In genomic region chr1:40033743-40034420, GRCm38 (mm10) we compare ENCODE assay signal across 18 mouse cellular contexts. TPM values are rescaled to one million over a fixed set of nuclear protein-coding genes. Genes with fewer than 3 reads are reported as not detected.
DNase-seq lines count a peak whose midpoint lies in the region; ATAC-seq and TF ChIP-seq lines count a peak whose summit lies in the region.
"Had no signal": no experiment of that assay in that cellular context is flagged by ENCODE, and none has a peak within 500 bp of the region (broad histone marks: within the 10 kb centered on the region; RNA-seq: fewer than 3 reads in every experiment).

No protein-coding gene starts in this region.

- peak; percentile 49 to 68 for DNase-seq in cerebellum, postnatal 25 days
- no peak for DNase-seq in cerebellum, adult 9-11 months
- DNase-seq in heart, adult 2 months, result peak in 1 of 2 experiments; percentile 63
- DNase-seq in heart, postnatal 25 days (ENCODE audit: low spot score), result no peak
- DNase-seq in R1 (ENCODE audit: low read depth, low spot score), result peak; percentile 25
- DNase-seq in heart, postnatal 0 days (ENCODE audit: low spot score), result peak; percentile 37
- DNase-seq in kidney, adult 2 months, result no peak
- DNase-seq: adrenal gland, postnatal 25 days; B cell, adult 2 months; kidney, postnatal 25 days; lung, postnatal 14 days; midbrain, embryonic 14.5 days; thymus, postnatal 36 days had no signal

- no peak overlapping the region for H3K9ac ChIP-seq in heart, adult 2 months (ENCODE audit: low read depth, low read length)
- H3K9ac ChIP-seq in heart, postnatal 0 days (replicated peaks; ENCODE audit: low read depth, low read length), result no peak overlapping the region
- no peak overlapping the region for H3K9ac ChIP-seq in neural tube, embryonic 15.5 days (replicated peaks)

- no peaks in the 10 kb centered on the region for H3K79me2 ChIP-seq in heart, adult 2 months (replicated peaks; ENCODE audit: control insufficient read depth, insufficient read depth, low read length)

- no peak for TF ChIP-seq CTCF in heart, adult 2 months (IDR thresholded peaks at IDR 0.05)
- TF ChIP-seq CTCF in heart, postnatal 0 days (IDR thresholded peaks at IDR 0.05; ENCODE audit: low read depth), result no peak
- TF ChIP-seq CTCF in kidney, adult 2 months (conservative IDR thresholded peaks at IDR 0.05; ENCODE audit: insufficient read depth, insufficient read length, low read depth, low read length), result no peak

- H3K4me1 ChIP-seq in heart, adult 2 months (ENCODE audit: control insufficient read depth, insufficient read depth, low read length), result no peaks in the 10 kb centered on the region
- H3K4me1 ChIP-seq in heart, postnatal 0 days (ENCODE audit: control insufficient read depth, insufficient read depth), result peaks cover 10% of the 10 kb centered on the region
- H3K4me1 ChIP-seq in neural tube, embryonic 15.5 days, result no peaks in the 10 kb centered on the region
- H3K4me1 ChIP-seq in kidney, adult 2 months (ENCODE audit: control insufficient read depth, insufficient read depth, low read length), result no peaks in the 10 kb centered on the region

- H3K4me3 ChIP-seq in heart, adult 2 months, result no peak overlapping the region
- H3K4me3 ChIP-seq in heart, postnatal 0 days (ENCODE audit: low read depth, low read length), result no peak overlapping the region
- H3K4me3 ChIP-seq in neural tube, embryonic 15.5 days (replicated peaks), result no peak overlapping the region
- H3K4me3 ChIP-seq in kidney, adult 2 months (ENCODE audit: insufficient read depth, low read depth, low read length), result no peak overlapping the region
- H3K4me3 ChIP-seq: left cerebral cortex, adult 2 months had no signal

- H3K27me3 ChIP-seq in heart, adult 2 months (ENCODE audit: control insufficient read depth, insufficient read depth, low read length), result no peaks in the 10 kb centered on the region
- no peaks in the 10 kb centered on the region for H3K27me3 ChIP-seq in heart, postnatal 0 days (ENCODE audit: control insufficient read depth, insufficient read depth, low read length)
- H3K27me3 ChIP-seq in neural tube, embryonic 15.5 days (replicated peaks), result no peaks in the 10 kb centered on the region
- H3K27me3 ChIP-seq in kidney, adult 2 months (replicated peaks; ENCODE audit: control insufficient read depth, insufficient read depth, low read length), result no peaks in the 10 kb centered on the region; the same call in 1 of the 2 replicates

- no peaks in the 10 kb centered on the region for H3K36me3 ChIP-seq in heart, adult 2 months (ENCODE audit: control insufficient read depth, insufficient read depth, low read length)
- no peaks in the 10 kb centered on the region; the same call in 1 of the 2 replicates for H3K36me3 ChIP-seq in heart, postnatal 0 days (replicated peaks; ENCODE audit: control insufficient read depth, insufficient read depth, low read length)
- H3K36me3 ChIP-seq in neural tube, embryonic 15.5 days, result no peaks in the 10 kb centered on the region
- H3K36me3 ChIP-seq in kidney, adult 2 months (ENCODE audit: control insufficient read depth, insufficient read depth, low read length), result no peaks in the 10 kb centered on the region

- ATAC-seq in heart, postnatal 0 days (ENCODE audit: insufficient read depth, low read depth), result peak; percentile 59
- ATAC-seq in neural tube, embryonic 15.5 days (ENCODE audit: low FRiP score), result no peak
- ATAC-seq: hindbrain, postnatal 0 days; Patski had no signal

- TF ChIP-seq POLR2A in heart, adult 2 months (IDR thresholded peaks at IDR 0.05; ENCODE audit: insufficient read depth, low read depth, low read length), result no peak
- no peak for TF ChIP-seq POLR2A in kidney, adult 2 months (IDR thresholded peaks at IDR 0.05; ENCODE audit: low read depth, low read length)

- 56% methylated on average over 12 of the region's 12 CpGs for WGBS in heart, adult 2 months
- 60% methylated on average over 12 of the region's 12 CpGs for WGBS in heart, postnatal 0 days
- 64% methylated on average over 12 of the region's 12 CpGs for WGBS in neural tube, embryonic 15.5 days
- 65% methylated on average over 12 of the region's 12 CpGs for WGBS in kidney, adult 2 months

- peak overlapping the region; percentile 64 for H3K27ac ChIP-seq in heart, adult 2 months
- no peak overlapping the region for H3K27ac ChIP-seq in heart, postnatal 0 days (ENCODE audit: low read depth)
- H3K27ac ChIP-seq in neural tube, embryonic 15.5 days (replicated peaks), result no peak overlapping the region
- no peak overlapping the region for H3K27ac ChIP-seq in kidney, adult 2 months (ENCODE audit: insufficient read depth, low read depth, low read length)
- H3K27ac ChIP-seq: hindbrain, postnatal 0 days; left cerebral cortex, adult 2 months had no signal

- intact Hi-C loops in heart, adult 2 months (cut with DNase I), result no loop called here
- intact Hi-C loops in heart, postnatal 25 days (cut with DNase I), result no loop called here

- TF ChIP-seq EP300 in heart, adult 2 months (IDR thresholded peaks at IDR 0.05; ENCODE audit: insufficient read depth, low read depth, low read length), result 0 out of 2 replicates have a peak, but pooled peaks have one; percentile 42
- no peak for TF ChIP-seq EP300 in heart, postnatal 0 days (IDR thresholded peaks at IDR 0.05; ENCODE audit: low read depth)

- H3K4me2 ChIP-seq in heart, postnatal 0 days (ENCODE audit: low read depth, low read length), result no peak overlapping the region
- H3K4me2 ChIP-seq in neural tube, embryonic 15.5 days, result no peak overlapping the region

- no peaks in the 10 kb centered on the region for H3K9me3 ChIP-seq in heart, postnatal 0 days (replicated peaks; ENCODE audit: control insufficient read depth, low read length)
- H3K9me3 ChIP-seq in neural tube, embryonic 15.5 days (replicated peaks), result no peaks in the 10 kb centered on the region

RNA-seq across cellular contexts. Expression of gene Il1r2, which starts 40.0 kb away (rescaled TPM):
- under 1 TPM in 1 of 2 experiments, not detected in 1; 0.23 TPM for total RNA-seq in heart, adult 2 months (2021)
- 0.20 TPM in 2 replicates for polyA plus RNA-seq in heart, adult 2 months (2012; rRNA removed)
- total RNA-seq in heart, postnatal 25 days (2021), result not detected
- 1.1 and 6.9 TPM in 2 replicates for total RNA-seq in heart, postnatal 0 days (2014; rRNA removed; ENCODE audit: low replicate concordance)
- 0.15 and 0.16 TPM in 2 replicates for polyA plus RNA-seq in heart, postnatal 0 days (2015; fragmentation: Nextera tagmentation; extraction: Ambion mirVana)
- 0.63 and 3.0 TPM in 2 replicates for polyA plus RNA-seq in neural tube, embryonic 15.5 days (2015; fragmentation: Nextera tagmentation; extraction: Ambion mirVana)
- polyA plus RNA-seq in kidney, adult 2 months (2012; rRNA removed), result 0.12 and 0.38 TPM in 2 replicates
- total RNA-seq: adrenal gland, postnatal 25 days; left cerebral cortex, adult 2 months; liver, adult 2 months had no signal

Comparison
In these comparisons a context has a peak if more than half of its experiments do, and no peak if none do; other contexts are left out.
1. DNase-seq: peak in cerebellum, postnatal 25 days (2 of 2), R1 (single experiment) and heart, postnatal 0 days (single experiment); none in cerebellum, adult 9-11 months (single experiment), heart, postnatal 25 days (single experiment) and kidney, adult 2 months (single experiment).